Comparison of ENCODE assay signal across 8 mouse cellular contexts in genomic region chr5:149514087-149514671, GRCm38 (mm10). TPM values are rescaled to one million over a fixed set of nuclear protein-coding genes. Genes with fewer than 3 reads are reported as not detected.
A peak's percentile ranks its signal among the peaks of the same experiment; 100 is the strongest.
DNase-seq lines count a peak whose midpoint lies in the region; ATAC-seq lines count a peak whose summit lies in the region.

No protein-coding gene starts in this region.

- H3K4me2 ChIP-seq in lung, embryonic 16.5 days (ENCODE audit: low read depth, low read length), result peak overlapping the region; percentile 50

- H3K4me3 ChIP-seq in lung, embryonic 16.5 days (ENCODE audit: low read length), result peak overlapping the region; percentile 12

- 3% methylated on average over 14 of the region's 14 CpGs for WGBS in lung, embryonic 16.5 days

- H3K9ac ChIP-seq in lung, embryonic 16.5 days (ENCODE audit: low read length), result peak overlapping the region; percentile 24

- ATAC-seq in frontal cortex, adult (ENCODE audit: low TSS enrichment), result peak; percentile 64
- peak; percentile 84 for ATAC-seq in lung, embryonic 16.5 days (ENCODE audit: low read depth)

- no peaks in the 10 kb centered on the region for H3K36me3 ChIP-seq in lung, embryonic 16.5 days (ENCODE audit: control insufficient read depth, insufficient read depth, low read length)

- no peaks in the 10 kb centered on the region for H3K27me3 ChIP-seq in lung, embryonic 16.5 days (ENCODE audit: control insufficient read depth, insufficient read depth, low read depth, low read length)

- no peaks in the 10 kb centered on the region for H3K9me3 ChIP-seq in lung, embryonic 16.5 days (ENCODE audit: control insufficient read depth, low read length)

- peak overlapping the region; percentile 86 for H3K27ac ChIP-seq in lung, embryonic 16.5 days (ENCODE audit: low read length)

- H3K4me1 ChIP-seq in lung, embryonic 16.5 days (replicated peaks; ENCODE audit: control insufficient read depth, insufficient read depth, low read length), result peaks cover 19% of the 10 kb centered on the region

- no peak for DNase-seq in frontal cortex, postnatal 25 days (ENCODE audit: low spot score in 2 of 2)
- DNase-seq in embryo, embryonic 9.5 days (ENCODE audit: extremely low spot score), result peak; percentile 37
- DNase-seq in heart, adult 9 months (ENCODE audit: low spot score in 2 of 2), result peak; percentile 39 to 40
- peak; percentile 12 for DNase-seq in kidney, adult 11 months
- peak; percentile 43 for DNase-seq in right cerebral cortex, postnatal 14 days
- no peak for DNase-seq in cerebellum, adult 11 months

RNA-seq across cellular contexts. Expression of gene Wdr95, which starts 14.3 kb away (rescaled TPM):
- 0.19 and 0.63 TPM in 2 replicates for polyA plus RNA-seq in lung, embryonic 16.5 days (2015; fragmentation: Nextera tagmentation; extraction: Ambion mirVana)

Comparison
In these comparisons a context has a peak if more than half of its experiments do, and no peak if none do; other contexts are left out.
1. DNase-seq: peak in embryo, embryonic 9.5 days (single experiment), heart, adult 9 months (2 of 2), kidney, adult 11 months (single experiment) and right cerebral cortex, postnatal 14 days (single experiment); none in frontal cortex, postnatal 25 days (0 of 2) and cerebellum, adult 11 months (single experiment).